Mouse (Mus musculus) adrenal gland, adult 8-10 months (tissue): Measurements from ENCODE around the gene Clpp. TPM values are rescaled to one million over a fixed set of nuclear protein-coding genes. Genes with fewer than 3 reads are reported as not detected.
A peak's percentile ranks its signal among the peaks of the same experiment; 100 is the strongest.

Experiments
- DNase-seq: peaks from one replicate; pipeline ENCODE4 v3.0.0; 2022
- total RNA-seq, 4 experiments: library from RNA; stranded (reverse); gene quantifications; 2 replicates each; pipeline ENCODE4 v1.2.4; 2022

The Clpp gene
- total RNA-seq, 4 experiments from 2014 or later: 112 to 127 (median 116) TPM

DNA sequence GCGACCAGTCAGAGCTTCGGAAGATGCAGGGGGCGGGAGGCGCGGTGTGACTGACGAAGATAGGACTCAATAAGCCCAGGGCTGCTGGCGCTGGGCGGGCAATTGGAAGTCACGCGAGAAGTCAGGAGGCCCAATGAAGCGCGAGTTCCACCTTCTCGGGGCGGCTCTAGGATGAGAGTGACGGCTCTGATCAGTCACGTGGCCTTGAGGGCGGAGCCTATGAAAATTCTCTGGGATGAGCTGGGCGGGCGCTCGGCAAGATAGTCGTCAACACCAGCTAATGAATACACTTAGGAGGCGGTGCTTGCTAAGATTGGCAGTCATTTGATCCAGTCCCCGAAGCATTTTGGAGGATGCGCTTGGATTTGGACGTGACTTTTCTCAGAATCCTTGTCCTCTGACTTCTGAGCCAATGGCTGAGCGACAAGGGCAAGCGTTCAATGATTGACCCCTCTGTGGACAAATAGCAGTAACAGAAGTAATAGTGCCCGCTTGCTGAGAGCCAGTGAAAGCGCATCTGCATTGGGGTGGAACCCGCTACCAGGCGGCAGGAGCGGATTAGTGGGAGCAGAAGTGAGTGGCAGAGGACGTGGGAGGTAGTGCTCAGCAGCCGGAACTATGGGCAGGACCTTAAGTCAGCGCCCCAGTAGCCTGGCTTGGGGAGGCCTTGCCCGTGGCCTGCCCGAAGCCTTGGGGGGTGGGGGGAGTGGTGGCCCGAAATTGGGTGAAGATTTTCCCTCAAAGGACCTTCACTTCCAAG lies 41.7 kb downstream of the Clpp start:
- DNase-seq: peak; percentile 100

DNA sequence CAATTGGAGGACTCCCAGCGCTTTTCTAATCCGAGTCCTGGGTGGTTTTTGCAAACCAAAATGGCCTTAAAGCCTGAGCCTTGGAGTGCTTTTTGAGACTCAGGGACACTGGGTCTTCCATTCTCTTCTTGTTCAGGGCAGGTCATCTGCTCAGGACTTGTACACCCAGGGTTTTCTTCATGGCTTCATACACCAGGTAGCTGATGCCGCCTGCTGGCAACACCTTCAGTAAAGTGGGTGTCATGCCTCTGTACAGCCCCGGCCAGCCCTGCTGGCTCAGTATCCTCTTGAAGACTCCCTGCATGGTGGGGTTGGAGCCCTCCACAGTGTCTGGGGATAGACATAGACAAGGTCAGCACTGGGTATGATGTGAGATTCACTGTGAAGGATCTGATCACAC lies 42.7 kb downstream of the Clpp start:
- DNase-seq: no peak

DNA sequence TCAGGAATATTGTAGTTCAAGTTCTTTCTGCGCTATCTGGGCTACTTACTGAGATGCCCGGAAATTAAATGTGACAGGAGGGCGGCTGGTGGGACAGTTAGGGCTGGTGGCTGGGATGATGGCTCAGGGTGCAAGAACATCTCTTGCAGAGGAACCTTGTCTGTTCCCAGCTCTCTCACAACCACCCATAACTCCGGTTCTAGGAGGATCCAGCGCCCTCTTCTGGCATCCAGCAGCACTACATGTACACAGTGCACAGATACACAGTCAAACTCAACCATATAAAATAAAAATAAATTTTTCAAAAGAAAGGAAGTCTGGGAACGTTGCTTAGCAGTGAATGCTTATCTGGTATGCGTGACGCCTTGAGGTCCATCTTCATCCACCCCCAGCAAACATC lies 48.9 kb downstream of the Clpp start:
- DNase-seq: no peak

DNA sequence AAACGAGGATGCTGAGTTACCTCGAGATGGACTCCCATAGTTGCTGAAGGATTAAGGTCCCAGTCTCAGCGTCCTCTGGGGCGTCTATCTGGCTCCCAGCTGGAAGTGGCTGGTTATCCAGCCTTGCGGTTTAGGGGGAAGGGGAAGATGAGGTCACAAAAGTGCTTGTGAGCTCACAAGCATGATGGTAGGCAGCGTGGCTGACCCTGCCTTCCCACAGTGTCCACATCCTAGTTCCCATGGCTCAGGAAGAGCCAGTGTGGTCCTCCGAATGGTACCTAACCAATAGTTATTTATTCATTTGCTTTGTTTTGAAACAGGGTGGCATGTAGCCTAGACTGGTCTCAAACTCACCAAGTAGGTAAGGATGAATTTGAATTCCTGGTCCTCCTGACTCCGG lies 51.4 kb downstream of the Clpp start, which contains the start of gene Slc25a41:
Slc25a41 (minus strand) TSS at position 101 of the 400 bp plus-strand sequence.
- DNase-seq: no peak

Other genes with a start within 250 kb of the Clpp start
- 1 to 10 TPM; 3.6 to 5.6 (median 4.9) TPM for gene Nrtn, start 232.8 kb upstream of the Clpp start, total RNA-seq
- gene Dus3l, start 225.5 kb upstream of the Clpp start, total RNA-seq: 10 to 100 TPM; 37.4 to 58.6 (median 47.0) TPM
- 1 to 10 TPM in 1 of 4 experiments, under 1 TPM in 3; 0.28 to 1.4 (median 0.53) TPM for gene Prr22, start 220.1 kb upstream of the Clpp start, total RNA-seq
- 1 to 10 TPM; 5.5 to 9.5 (median 6.8) TPM for gene Rfx2, start 159.3 kb upstream of the Clpp start, total RNA-seq
- under 1 TPM in 3 of 4 experiments, not detected in 1; 0.22 to 0.40 (median 0.23) TPM for gene Acsbg2, start 115.9 kb upstream of the Clpp start, total RNA-seq
- gene 1700061G19Rik, start 114.8 kb upstream of the Clpp start, total RNA-seq: 1 to 10 TPM in 3 of 4 experiments, under 1 TPM in 1; 0.34 to 1.7 (median 1.3) TPM
- 10 to 100 TPM; 29.0 to 38.7 (median 36.0) TPM for gene Mllt1, start 54.9 kb upstream of the Clpp start, total RNA-seq
- under 1 TPM in 2 of 4 experiments, not detected in 2; 0.20 to 0.24 TPM for gene Acer1, start 8.2 kb upstream of the Clpp start, total RNA-seq
- 10 to 100 TPM; 69.8 to 87.3 (median 77.2) TPM for gene Alkbh7, start 7.0 kb downstream of the Clpp start, total RNA-seq
- gene Pspn, start 9.7 kb downstream of the Clpp start, total RNA-seq: 1 to 10 TPM in 2 of 4 experiments, not detected in 2; 2.1 to 2.8 TPM
- gene Gtf2f1, start 21.0 kb downstream of the Clpp start, total RNA-seq: 10 to 100 TPM; 45.6 to 68.2 (median 54.2) TPM
- gene Gm17949, start 21.2 kb downstream of the Clpp start, total RNA-seq: under 1 TPM; 0.29 to 0.80 (median 0.45) TPM
- gene Khsrp, start 41.2 kb downstream of the Clpp start, total RNA-seq: 100 to 1,000 TPM in 2 of 4 experiments, 10 to 100 TPM in 2; 92.3 to 122 (median 102) TPM
- gene Slc25a41, start 51.3 kb downstream of the Clpp start, total RNA-seq: under 1 TPM in 1 of 4 experiments, not detected in 3; 0.38 TPM
- 1 to 10 TPM in 3 of 4 experiments, under 1 TPM in 1; 0.70 to 4.4 (median 2.2) TPM for gene Crb3, start 68.8 kb downstream of the Clpp start, total RNA-seq
- gene Slc25a23, start 69.6 kb downstream of the Clpp start, total RNA-seq: 100 to 1,000 TPM in 2 of 4 experiments, 10 to 100 TPM in 2; 66.5 to 128 (median 97.6) TPM
- 1 to 10 TPM; 1.5 to 4.3 (median 2.5) TPM for gene Dennd1c, start 88.2 kb downstream of the Clpp start, total RNA-seq
- 1 to 10 TPM; 4.4 to 6.8 (median 6.6) TPM for gene Tubb4a, start 97.5 kb downstream of the Clpp start, total RNA-seq
- gene Tnfsf9, start 115.0 kb downstream of the Clpp start, total RNA-seq: under 1 TPM in 3 of 4 experiments, not detected in 1; 0.21 to 0.30 (median 0.26) TPM
- gene Cd70, start 159.5 kb downstream of the Clpp start, total RNA-seq: not detected
- under 1 TPM in 2 of 4 experiments, not detected in 2; 0.16 to 0.17 TPM for gene Tnfsf14, start 203.9 kb downstream of the Clpp start, total RNA-seq
- gene C3, start 237.8 kb downstream of the Clpp start, total RNA-seq: 1,000 to 10,000 TPM in 1 of 4 experiments, 100 to 1,000 TPM in 1, 10 to 100 TPM in 2; 36.4 to 1,135 (median 245) TPM